Mouse (Mus musculus) Patski (cell line): ENCODE measurements around the gene Msrb1. TPM values are rescaled to one million over a fixed set of nuclear protein-coding genes. Genes with fewer than 3 reads are reported as not detected.
A peak's percentile ranks its signal among the peaks of the same experiment; 100 is the strongest.

Experiments used
- ATAC-seq: fragments of 100-300 bp; one replicate; pipeline ENCODE4 v1.8.0; 2021
- CTCF ChIA-PET: fragments of 350-600 bp; sonication (Branson Sonifier 250); formaldehyde crosslinking; loops from one replicate; lab custom pipeline; 2022; ENCODE audit warnings: inconsistent platforms; lab: Charles Lee
- POLR2A ChIA-PET: fragments of 350-600 bp; sonication (Branson Sonifier 250); formaldehyde crosslinking; loops from one replicate; lab custom pipeline; 2022; ENCODE audit warnings: antibody characterized with exemption, inconsistent platforms; lab: Charles Lee
- DNase-seq: peaks from one replicate; pipeline ENCODE4 v3.0.0-alpha.2; 2011; ENCODE audit warnings: low read depth, low spot score
- H3K27me3 ChIP-seq: fragments of 371-371 bp; one replicate; pipeline ENCODE4 v1.5.1; 2021
- CTCF ChIP-seq: fragments of 100-300 bp; IDR thresholded peaks from one replicate; pipeline ENCODE4 v1.5.1; 2021
- in situ Hi-C: fragments of 300-500 bp; cut with MboI; formaldehyde crosslinking; loops from 3 replicates; pipeline ENCODE4 v1.11.1; 2018; ENCODE audit warnings: low pct_unique_long_range_greater_than_20kb, mixed read lengths
- polyA plus RNA-seq: library from polyadenylated mRNA; unstranded; gene quantifications from one replicate; pipeline ENCODE4 v1.2.3, GENCODE M21; 2021

Gene Msrb1
- polyA plus RNA-seq, 1 experiment from 2014 or later: 100 TPM

DNA sequence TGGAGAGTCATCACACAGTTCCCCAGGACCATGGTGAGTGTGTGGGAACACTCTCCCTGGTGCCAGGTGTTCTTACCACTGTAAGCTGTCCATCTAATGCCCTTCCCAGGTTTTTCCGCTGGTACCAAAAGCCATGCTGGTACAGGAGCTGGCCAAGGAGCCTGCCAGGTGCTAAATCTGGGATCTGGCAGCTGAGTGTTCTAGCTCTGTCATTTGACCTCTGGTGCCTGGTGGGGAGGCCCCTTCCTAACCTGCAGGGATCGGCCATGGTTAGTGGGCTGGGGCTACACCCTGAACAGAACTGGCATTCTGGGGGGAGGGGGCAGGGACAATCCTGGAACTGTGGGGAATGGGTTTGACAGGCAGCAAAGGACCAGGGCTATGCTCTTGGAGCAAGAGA, 8.8 kb upstream of the Msrb1 start, which contains the start of gene Rpl3l:
TSS of gene Rpl3l (plus strand) at position 203 of the 400 bp plus-strand sequence.
- ATAC-seq (no peak), DNase-seq (no peak)
- in situ Hi-C loops: no loop called here
- CTCF ChIA-PET: interaction anchor here (1.4 kb wide), 1 partner anchor 9 kb away, joined by 4 read pairs; the partner anchor contains the start of gene Msrb1
- POLR2A ChIA-PET: interaction anchor here (1.1 kb wide), 1 partner anchor 12 kb away, joined by 3 read pairs; no protein-coding TSS in a partner anchor
- TF ChIP-seq CTCF: no peak
- no peaks in the 10 kb centered on the region for H3K27me3 ChIP-seq

DNA sequence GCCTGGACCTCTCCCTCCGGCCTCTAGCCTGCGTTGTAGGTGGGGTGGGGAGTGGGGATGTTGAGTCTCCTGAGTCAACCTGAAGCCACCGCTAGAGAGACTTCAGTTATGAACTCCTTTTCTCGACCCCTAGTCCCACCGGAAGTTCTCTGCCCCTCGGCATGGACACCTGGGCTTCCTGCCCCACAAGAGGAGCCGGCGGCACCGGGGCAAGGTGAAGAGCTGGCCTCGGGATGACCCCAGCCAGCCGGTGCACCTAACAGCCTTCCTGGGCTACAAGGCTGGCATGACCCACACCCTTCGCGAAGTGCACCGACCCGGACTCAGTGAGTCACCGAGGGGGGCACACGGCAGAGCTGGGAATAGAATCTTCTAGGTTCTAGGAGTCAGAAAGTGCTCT, 8.3 kb upstream of the Msrb1 start:
- no peak for ATAC-seq

GRCm38 (mm10) chr17:24729067-24729466, 7.4 kb upstream of the Msrb1 start:
- no peak for TF ChIP-seq CTCF
- DNase-seq: no peak
- no peaks in the 10 kb centered on the region for H3K27me3 ChIP-seq
- ChIA-PET CTCF (no interaction called here), POLR2A (no interaction called here)
- in situ Hi-C loops: no loop called here
- ATAC-seq: no peak

More for the DNA sequence above, 8.3 kb upstream of the Msrb1 start:
- ChIA-PET CTCF (interaction anchor here (1.4 kb wide), 1 partner anchor 8 kb away, joined by 4 read pairs; the partner anchor contains the start of gene Msrb1), POLR2A (interaction anchor here (1.1 kb wide), 1 partner anchor 13 kb away, joined by 3 read pairs; no protein-coding TSS in a partner anchor)
- in situ Hi-C loops: no loop called here
- no peaks in the 10 kb centered on the region for H3K27me3 ChIP-seq
- TF ChIP-seq CTCF: no peak
- DNase-seq: no peak

DNA sequence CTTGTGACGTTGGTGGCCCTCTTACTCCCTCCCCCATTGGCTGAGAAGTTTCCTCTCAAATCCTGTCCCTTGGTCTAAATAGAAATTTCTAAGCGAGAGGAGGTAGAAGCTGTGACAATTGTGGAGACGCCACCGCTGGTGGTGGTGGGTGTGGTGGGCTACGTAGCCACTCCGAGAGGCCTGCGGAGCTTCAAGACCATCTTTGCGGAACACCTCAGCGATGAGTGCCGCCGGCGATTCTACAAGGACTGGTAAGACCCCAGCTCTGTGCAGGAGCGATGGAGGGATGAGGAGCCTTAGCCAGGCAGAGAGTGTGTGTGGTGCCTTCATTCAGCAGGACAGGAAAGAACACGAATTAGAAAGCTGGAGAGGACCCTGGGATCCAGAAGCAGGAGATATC, 5.7 kb upstream of the Msrb1 start:
- TF ChIP-seq CTCF: no peak
- in situ Hi-C loops: no loop called here
- no peak for ATAC-seq
- ChIA-PET CTCF (interaction anchor here (1.5 kb wide), 1 partner anchor 87 kb away, joined by 3 read pairs; no protein-coding TSS in a partner anchor), POLR2A (no interaction called here)
- H3K27me3 ChIP-seq: no peaks in the 10 kb centered on the region
- DNase-seq: no peak

- ChIA-PET CTCF (interaction anchor here (1.5 to 4.9 kb wide), 2 partner anchors 8 to 86 kb away, joined by 3 to 22 read pairs; partner anchors contain the start of gene Ndufb10), POLR2A (no interaction called here)
- no peak for TF ChIP-seq CTCF
- no peak for DNase-seq
- ATAC-seq: no peak
- in situ Hi-C loops: no loop called here
- H3K27me3 ChIP-seq: no peaks in the 10 kb centered on the region
These were observed 4.1 kb upstream of the Msrb1 start for GRCm38 (mm10) chr17:24732233-24732935.

DNA sequence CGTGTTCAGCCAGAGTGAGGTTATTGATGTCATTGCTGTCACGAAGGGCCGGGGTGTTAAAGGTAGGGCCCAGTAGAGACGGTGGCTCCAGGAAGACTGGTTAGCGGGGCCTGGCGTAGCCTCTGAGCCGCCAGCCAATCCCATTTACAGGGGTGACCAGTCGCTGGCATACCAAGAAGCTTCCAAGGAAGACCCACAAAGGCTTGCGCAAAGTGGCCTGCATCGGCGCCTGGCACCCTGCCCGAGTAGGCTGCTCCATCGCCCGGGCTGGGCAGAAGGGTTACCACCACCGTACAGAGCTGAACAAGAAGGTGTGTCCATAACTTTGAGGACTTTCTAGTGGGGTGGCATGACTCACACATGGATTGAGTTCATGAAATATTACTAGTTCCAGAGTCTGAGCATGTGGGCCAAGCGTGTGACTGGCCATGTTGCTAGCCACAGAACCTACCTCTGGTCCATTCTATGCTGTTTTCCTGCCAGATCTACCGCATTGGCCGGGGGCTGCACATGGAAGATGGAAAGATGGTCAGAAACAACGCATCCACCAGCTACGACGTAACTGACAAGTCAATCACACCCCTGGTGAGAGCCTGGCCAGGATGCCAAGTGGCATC, 2.9 kb upstream of the Msrb1 start:
- no peak for TF ChIP-seq CTCF

GRCm38 (mm10) chr17:24734513-24734912, 1.9 kb upstream of the Msrb1 start:
- in situ Hi-C loops: no loop called here
- ATAC-seq (no peak), DNase-seq (no peak)
- no peaks in the 10 kb centered on the region for H3K27me3 ChIP-seq
- POLR2A ChIA-PET: interaction anchor here (0.6 kb wide), 1 partner anchor 40 kb away, joined by 3 read pairs; no protein-coding TSS in a partner anchor
- no peak for TF ChIP-seq CTCF
- CTCF ChIA-PET: interaction anchor here (4.9 kb wide), 1 partner anchor 10 kb away, joined by 22 read pairs; the partner anchor contains the start of gene Ndufb10

More for the DNA sequence above, 2.9 kb upstream of the Msrb1 start:
- no peaks in the 10 kb centered on the region for H3K27me3 ChIP-seq
- CTCF ChIA-PET: interaction anchor here (4.9 kb wide), 1 partner anchor 9 kb away, joined by 22 read pairs; the partner anchor contains the start of gene Ndufb10
- in situ Hi-C loops: no loop called here
- no peak for ATAC-seq
- no peak for DNase-seq
- POLR2A ChIA-PET: interaction anchor here (0.6 kb wide), 1 partner anchor 9 kb away, joined by 3 read pairs; the partner anchor contains the start of gene Ndufb10

DNA sequence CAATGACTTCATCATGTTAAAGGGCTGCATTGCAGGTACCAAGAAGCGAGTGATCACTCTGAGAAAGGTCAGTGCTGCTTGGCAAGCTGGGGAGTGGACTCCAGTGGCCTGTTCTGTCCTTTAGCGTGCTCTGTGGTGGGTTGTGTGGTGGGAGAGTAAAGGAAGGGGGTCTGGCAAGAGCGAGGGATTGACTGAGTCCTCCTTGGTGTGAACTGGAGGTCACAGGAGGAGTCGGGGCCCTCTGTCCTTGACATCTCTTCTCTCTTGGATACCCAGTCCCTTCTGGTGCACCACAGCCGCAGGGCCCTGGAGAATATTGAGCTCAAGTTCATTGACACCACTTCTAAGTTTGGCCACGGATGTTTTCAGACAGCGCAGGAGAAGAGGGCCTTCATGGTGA, 996 bp upstream of the Msrb1 start:
- POLR2A ChIA-PET: interaction anchor here (1.2 kb wide), 1 partner anchor 14 kb away, joined by 3 read pairs; no protein-coding TSS in a partner anchor
- in situ Hi-C loops: no loop called here
- H3K27me3 ChIP-seq: no peaks in the 10 kb centered on the region
- no peak for TF ChIP-seq CTCF
- CTCF ChIA-PET: interaction anchor here (1.1 to 4.9 kb wide), 2 partner anchors 11 to 81 kb away, joined by 3 to 22 read pairs; partner anchors contain the start of gene Ndufb10
- ATAC-seq: no peak
- no peak for DNase-seq

- in situ Hi-C loops: no loop called here
- no peaks in the 10 kb centered on the region for H3K27me3 ChIP-seq
- DNase-seq (no peak), ATAC-seq (peak; percentile 33)
- no peak for TF ChIP-seq CTCF
- POLR2A ChIA-PET: interaction anchor here (0.9 kb wide), 1 partner anchor 13 kb away, joined by 3 read pairs; the partner anchor contains the start of gene Ndufb10
- CTCF ChIA-PET: interaction anchor here (1.0 to 4.9 kb wide), 5 partner anchors 9 to 81 kb away, joined by 3 to 22 read pairs (median 4); partner anchors contain the start of genes Ndufb10 and Rpl3l
These were observed 831 bp downstream of the Msrb1 start for GRCm38 (mm10) chr17:24737135-24737810.

DNA sequence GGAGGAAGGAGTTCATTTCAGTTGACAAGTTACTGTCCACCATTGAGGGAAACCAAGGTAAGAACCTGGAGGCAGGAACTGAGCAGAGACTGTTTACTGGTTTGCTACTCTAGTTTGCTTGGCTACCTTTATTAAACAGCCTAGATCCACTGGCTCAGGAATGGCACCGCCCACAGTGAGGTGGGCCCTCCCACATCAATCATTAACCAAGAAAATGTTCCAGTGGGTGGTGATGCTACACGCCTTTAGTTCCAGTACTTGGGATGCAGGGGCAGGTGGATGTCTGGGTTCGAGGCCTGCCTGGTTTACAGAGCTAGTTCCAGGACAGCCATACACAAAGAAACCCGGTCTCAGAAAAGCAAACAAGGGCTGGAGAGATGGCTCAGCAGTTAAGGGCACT, 1.8 kb downstream of the Msrb1 start:
- no peaks in the 10 kb centered on the region for H3K27me3 ChIP-seq
- POLR2A ChIA-PET: no interaction called here
- TF ChIP-seq CTCF: no peak
- in situ Hi-C loops: no loop called here
- DNase-seq (no peak), ATAC-seq (no peak)
- CTCF ChIA-PET: no interaction called here
